Mouse (Mus musculus) heart, postnatal 36 days (tissue): ENCODE measurements around the gene Tent4a. TPM values are rescaled to one million over a fixed set of nuclear protein-coding genes. Genes with fewer than 3 reads are reported as not detected.

Source experiments
- DNase-seq, 2 experiments: peaks; one replicate each; pipeline ENCODE4 v3.0.0; 2021 to 2022
- intact Hi-C: fragments of 180-260 bp; cut with DNase I; formaldehyde crosslinking; loops from one replicate; pipeline ENCODE4 v1.15.1; 2025
- total RNA-seq, 2 experiments: library from RNA; stranded (reverse); gene quantifications; 2 replicates each; pipeline ENCODE4 v1.2.3; 2021

Gene Tent4a
- total RNA-seq, 2 experiments from 2014 or later: 12.8 to 14.4 TPM

DNA sequence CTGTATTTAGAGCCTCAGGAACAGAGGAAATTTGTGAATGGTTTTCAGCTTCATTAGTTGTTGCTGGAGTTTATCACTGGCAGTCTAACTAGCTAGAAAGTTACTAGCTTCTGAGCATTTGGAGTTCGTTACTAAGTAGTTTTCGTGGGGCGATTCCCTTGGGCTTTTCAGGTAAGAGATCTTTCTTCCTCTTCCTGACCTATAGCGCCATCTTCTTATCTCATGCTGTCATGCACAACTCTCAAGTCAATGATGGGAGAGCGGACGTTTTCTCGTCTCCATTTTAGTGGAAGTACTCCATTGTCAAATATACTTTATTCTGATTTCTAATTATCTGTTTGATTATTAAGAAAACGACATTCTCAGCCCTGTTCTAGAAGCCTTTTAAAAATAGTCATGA lies 15.6 kb upstream of the Tent4a start:
- intact Hi-C loops: loop anchor here (1.0 to 5.0 kb wide), 2 partner anchors 47 to 62 kb away; partner anchors contain the start of gene Srd5a1
- DNase-seq: no peak

DNA sequence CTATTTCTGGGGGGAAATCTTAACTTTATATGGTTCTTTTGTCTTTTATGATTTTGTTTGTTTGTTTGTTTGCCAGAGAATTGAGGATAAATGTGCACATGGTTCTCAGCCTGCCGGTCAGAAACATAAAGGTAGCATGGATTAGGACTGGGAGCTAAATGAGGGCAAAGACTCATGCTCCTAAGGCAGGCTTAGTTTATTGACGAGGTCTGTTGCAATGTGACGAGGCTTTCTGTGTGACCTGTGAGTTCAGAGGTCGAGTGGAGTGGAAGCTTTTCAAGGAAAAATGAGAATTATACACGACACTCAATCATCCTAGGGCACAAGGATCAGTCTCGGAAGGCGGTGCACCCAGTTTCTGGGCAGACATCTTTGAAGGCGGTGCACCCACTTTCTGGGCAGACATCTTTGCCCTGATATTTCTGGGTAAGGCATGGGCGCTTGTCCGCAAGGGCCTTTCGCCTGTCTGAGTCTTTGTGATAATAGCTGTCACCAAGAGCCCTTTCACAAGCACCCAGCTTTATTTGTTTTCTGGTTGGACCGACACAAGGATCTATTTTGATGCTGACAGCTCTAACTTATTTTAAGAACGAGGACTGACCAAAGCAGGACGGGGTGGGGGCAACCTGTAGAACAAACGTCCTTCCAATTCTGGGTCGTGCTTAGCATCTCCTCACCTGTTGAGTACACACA lies 13.2 kb upstream of the Tent4a start:
- no peak for DNase-seq
- intact Hi-C loops: no loop called here

GRCm38 (mm10) chr13:69545019-69545418 lies 10.6 kb upstream of the Tent4a start:
- intact Hi-C loops: loop anchor here (1.0 kb wide), 1 partner anchor 35 kb away; no protein-coding TSS in a partner anchor
- peak in 1 of 2 experiments; percentile 56 for DNase-seq

DNA sequence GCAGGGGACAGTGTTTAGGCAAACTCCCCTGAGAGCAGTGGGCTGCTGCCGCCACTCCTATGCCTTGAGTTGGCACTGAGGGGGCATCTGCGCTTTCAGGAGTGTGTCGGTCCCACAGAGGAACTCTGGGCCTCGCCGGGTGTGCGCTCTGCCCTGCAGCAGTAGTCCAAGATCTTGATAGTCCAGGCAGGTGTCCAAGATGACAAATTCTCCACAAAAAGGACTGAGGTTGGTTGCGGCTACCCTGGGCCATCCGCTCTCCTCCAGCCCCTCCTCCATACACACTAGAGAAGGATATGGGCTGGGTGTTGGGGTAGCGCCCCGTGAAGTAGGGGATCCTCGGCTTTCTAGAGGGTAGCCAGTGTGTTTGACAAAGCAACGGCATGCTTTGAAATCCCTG lies 9.2 kb upstream of the Tent4a start:
- DNase-seq: no peak
- intact Hi-C loops: no loop called here

GRCm38 (mm10) chr13:69542571-69543352 lies 8.3 kb upstream of the Tent4a start:
- DNase-seq: no peak
- intact Hi-C loops: no loop called here

DNA sequence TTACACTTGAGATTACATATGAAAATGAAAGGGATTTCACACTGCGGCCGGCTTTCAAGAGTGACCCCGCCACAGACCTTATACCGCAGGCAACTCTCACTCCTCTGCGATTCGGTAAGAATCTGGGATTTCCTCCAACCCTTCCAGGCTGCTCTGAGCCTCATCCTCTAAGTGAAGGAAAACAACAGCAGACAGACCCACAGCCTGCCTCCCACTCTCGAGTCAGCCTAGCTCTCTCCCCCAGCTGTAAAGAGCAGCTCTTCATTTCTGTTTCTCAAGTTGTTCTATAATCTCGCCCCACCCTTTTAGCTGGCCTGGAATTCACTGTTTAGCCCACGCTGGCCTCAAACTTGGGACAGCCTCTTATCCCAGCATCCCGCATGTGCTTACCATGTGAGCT lies 7.4 kb upstream of the Tent4a start:
- intact Hi-C loops: no loop called here
- DNase-seq: no peak

- DNase-seq: no peak
- intact Hi-C loops: no loop called here
Measured at GRCm38 (mm10) chr13:69541209-69541608, 6.8 kb upstream of the Tent4a start.

GRCm38 (mm10) chr13:69538327-69538726 lies 3.9 kb upstream of the Tent4a start:
- no peak for DNase-seq
- intact Hi-C loops: no loop called here

- no peak for DNase-seq
- intact Hi-C loops: no loop called here
Measured at GRCm38 (mm10) chr13:69537366-69537765, 2.9 kb upstream of the Tent4a start.

DNA sequence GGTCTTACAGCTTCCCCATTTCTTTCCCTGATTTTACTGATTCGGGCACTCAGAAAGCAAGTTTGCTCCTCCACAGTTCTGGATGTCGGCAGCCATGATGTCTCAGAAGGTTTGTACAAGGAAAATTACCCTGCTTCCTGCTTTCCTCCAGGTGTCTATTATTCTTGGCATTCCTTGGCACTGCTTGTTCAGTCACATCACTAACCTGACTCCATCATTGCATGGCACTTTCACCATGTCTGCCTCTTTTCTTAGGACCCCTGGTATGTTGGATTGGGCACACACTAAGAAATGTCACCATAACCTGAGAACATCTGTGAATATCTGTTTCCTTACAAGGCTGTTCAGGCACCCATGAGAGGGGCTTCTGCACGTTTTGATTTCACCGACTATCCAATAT lies 1.6 kb upstream of the Tent4a start:
- intact Hi-C loops: no loop called here
- no peak for DNase-seq

- DNase-seq: peak; percentile 96
- intact Hi-C loops: no loop called here
Measured at GRCm38 (mm10) chr13:69534654-69535551, 486 bp upstream of the Tent4a start.

DNA sequence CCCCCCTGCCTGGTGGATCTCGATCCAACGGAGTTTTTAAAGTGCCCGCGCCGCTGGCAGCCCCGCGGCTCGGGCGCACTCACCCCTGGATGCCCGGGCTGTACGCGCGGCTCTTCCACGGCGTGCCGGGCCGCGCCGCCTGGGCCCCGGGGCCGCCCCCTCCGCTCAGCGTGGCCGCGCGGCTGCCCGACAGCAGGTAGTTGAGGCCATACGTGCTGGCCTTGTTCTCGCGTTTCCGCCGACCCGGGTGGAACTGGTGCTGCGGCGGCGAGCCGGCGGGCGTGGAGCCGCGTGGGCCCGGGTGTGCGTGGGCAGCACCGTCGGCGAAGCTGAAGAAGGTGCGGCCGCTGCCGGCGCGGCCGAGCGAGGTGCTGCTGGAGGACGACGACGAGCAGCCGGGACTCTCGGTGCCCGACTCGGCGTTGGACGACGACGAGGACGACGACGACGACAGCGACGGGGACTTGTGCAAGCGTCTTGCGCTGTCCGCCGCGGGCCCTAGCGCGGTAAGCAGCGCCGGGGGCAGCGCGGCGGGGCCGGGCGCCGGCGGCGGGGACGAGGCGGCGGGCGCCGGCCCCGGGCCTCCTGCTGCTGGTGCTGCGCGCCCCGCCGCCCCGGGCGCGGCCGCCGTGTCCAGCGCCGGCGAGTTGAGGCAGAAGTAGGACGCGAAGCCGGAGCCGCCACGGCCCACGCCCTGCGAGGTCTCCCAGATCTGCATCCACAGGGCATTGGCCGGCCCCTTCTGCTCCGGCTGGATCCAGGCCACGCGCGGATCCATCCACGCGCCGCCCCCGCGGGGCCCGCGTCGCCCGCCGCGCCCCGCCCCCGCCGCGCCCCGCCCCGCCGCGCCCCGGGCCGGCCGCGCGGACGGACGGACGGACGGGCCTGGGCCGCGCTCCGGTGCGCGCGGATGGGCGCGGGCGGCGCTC lies 748 bp downstream of the Tent4a start, which contains the start of gene Nsun2:
Gene Nsun2, plus strand, starts transcription at position 342 of the 929 bp plus-strand sequence.
- intact Hi-C loops: no loop called here
- peak; percentile 56 to 71 for DNase-seq

- intact Hi-C loops: no loop called here
- DNase-seq: no peak
Measured at GRCm38 (mm10) chr13:69532893-69533404, 1.5 kb downstream of the Tent4a start.

DNA sequence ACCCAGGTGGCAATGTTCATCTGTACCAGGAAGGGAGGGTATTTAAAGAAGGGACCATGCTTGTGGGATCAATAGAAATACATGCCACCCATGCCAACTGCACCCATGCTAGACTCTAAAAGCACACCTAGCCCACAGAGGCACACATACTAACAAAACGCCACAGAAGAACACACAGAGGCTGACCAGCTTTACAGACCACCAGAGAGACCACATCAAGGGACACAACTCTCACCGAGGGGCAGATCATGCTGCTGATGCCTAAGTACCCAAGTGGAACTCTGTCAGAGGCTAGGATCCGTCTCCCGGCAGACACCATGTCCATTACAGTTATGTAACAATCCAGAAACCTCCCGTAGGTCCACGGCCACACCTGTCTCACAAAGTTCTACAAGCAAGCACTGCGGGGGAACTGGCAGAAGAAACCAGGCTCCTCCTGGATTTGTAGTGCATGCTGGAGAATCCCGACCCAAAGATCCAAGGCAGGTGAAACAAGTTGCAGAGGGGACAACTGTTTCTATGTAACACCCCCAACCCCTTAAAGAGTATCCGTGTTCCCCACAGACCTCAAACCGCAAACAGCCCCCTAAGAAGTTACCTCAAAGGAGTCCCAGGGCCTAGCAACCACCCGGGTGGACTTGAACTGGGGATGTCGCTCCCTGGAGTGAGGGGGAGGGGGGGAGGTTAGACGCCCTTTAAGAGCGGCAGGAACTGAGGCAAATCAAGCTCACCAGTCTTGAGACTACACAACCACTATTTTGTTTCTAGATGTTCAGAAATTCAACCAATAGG lies 2.1 kb downstream of the Tent4a start:
- DNase-seq: no peak
- intact Hi-C loops: no loop called here

GRCm38 (mm10) chr13:69531431-69531830 lies 3.0 kb downstream of the Tent4a start:
- intact Hi-C loops: loop anchor here (2.0 kb wide), 1 partner anchor 81 kb away; no protein-coding TSS in a partner anchor
- DNase-seq: no peak

DNA sequence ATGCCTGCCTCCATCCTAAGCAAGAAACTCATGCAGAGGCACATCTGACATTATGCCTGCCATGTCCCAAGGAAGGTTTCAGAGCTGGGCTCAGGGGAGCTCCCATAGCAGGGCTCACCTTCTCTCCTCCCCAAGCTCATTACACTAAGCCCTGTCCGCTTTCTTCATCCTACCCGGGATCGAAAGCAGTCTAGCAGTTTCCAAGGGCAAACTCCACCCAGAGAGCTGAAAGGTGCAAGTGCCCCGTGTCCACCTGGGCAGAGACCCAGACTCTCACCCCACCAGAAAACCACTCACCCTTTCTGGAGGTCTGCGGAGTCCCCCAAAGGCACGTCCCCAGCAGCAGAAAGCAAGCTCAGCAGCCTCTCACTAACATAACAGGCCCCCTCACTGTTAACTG lies 3.5 kb downstream of the Tent4a start:
- intact Hi-C loops: loop anchor here (2.0 kb wide), 1 partner anchor 82 kb away; no protein-coding TSS in a partner anchor
- DNase-seq: no peak

GRCm38 (mm10) chr13:69530156-69530555 lies 4.3 kb downstream of the Tent4a start:
- no peak for DNase-seq
- intact Hi-C loops: loop anchor here (2.0 kb wide), 1 partner anchor 83 kb away; no protein-coding TSS in a partner anchor

DNA sequence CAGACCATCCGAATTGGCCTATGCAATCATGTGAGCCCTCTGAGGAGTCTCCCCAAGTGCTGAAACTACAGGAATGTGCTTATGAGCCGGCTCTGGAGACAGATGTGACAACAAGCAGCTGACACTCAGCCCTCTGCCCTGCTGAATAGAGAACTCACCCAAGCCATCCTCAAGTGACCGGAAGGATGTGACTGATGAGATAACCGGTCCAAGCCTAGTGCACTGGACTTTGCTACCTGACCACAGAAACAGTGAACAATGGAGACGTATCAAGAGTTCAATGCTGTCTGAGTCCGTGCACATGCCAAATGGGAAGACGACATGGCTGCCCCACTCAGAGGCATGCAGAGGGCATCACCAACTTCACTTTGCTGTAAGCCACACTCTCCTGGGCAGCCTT lies 5.9 kb downstream of the Tent4a start:
- intact Hi-C loops: no loop called here
- no peak for DNase-seq

- intact Hi-C loops: no loop called here
Measured at GRCm38 (mm10) chr13:69525867-69526266, 8.6 kb downstream of the Tent4a start.

More at GRCm38 (mm10) chr13:69525867-69526266, 8.6 kb downstream of the Tent4a start:
- no peak for DNase-seq
